Mouse (Mus musculus) megakaryocyte, embryonic 14.5 days (primary cell): ENCODE results near the gene Dlgap3. TPM values are rescaled to one million over a fixed set of nuclear protein-coding genes. Genes with fewer than 3 reads are reported as not detected.

Experiments
- H3K27me3 ChIP-seq: replicated peaks from 2 replicates; pipeline ENCODE3; 2012; ENCODE audit warnings: inconsistent platforms
- H3K36me3 ChIP-seq: replicated peaks from 2 replicates; pipeline ENCODE3; 2012; ENCODE audit warnings: low read length, inconsistent platforms, mixed read lengths
- H3K4me1 ChIP-seq: 2 replicates; pipeline ENCODE4 v1.6.1; 2012; ENCODE audit warnings: inconsistent platforms
- H3K4me3 ChIP-seq: replicated peaks from 2 replicates; pipeline ENCODE3; 2012; ENCODE audit warnings: moderate library complexity, mild to moderate bottlenecking, inconsistent platforms
- H3K9me3 ChIP-seq: 2 replicates; pipeline ENCODE4 v1.6.1; 2012; ENCODE audit warnings: inconsistent platforms
- FLI1 ChIP-seq: IDR thresholded peaks from 2 replicates; pipeline ENCODE4 v1.6.1; 2012; ENCODE audit warnings: low read length, inconsistent platforms, mixed read lengths
- GATA1 ChIP-seq: IDR thresholded peaks from 3 replicates; pipeline ENCODE4 v1.6.1; 2012; ENCODE audit warnings: mixed read lengths, low read length, inconsistent platforms, borderline replicate concordance
- polyA plus RNA-seq: library from polyadenylated mRNA; stranded (reverse); fragments of >175 nt; gene quantifications from 2 replicates; pipeline ENCODE4 v1.2.3, GENCODE M21; 2012; ENCODE audit warnings: low replicate concordance; ENCODE audit not compliant: insufficient read depth

The Dlgap3 gene
- polyA plus RNA-seq, 1 experiment, result 0.07 TPM

DNA sequence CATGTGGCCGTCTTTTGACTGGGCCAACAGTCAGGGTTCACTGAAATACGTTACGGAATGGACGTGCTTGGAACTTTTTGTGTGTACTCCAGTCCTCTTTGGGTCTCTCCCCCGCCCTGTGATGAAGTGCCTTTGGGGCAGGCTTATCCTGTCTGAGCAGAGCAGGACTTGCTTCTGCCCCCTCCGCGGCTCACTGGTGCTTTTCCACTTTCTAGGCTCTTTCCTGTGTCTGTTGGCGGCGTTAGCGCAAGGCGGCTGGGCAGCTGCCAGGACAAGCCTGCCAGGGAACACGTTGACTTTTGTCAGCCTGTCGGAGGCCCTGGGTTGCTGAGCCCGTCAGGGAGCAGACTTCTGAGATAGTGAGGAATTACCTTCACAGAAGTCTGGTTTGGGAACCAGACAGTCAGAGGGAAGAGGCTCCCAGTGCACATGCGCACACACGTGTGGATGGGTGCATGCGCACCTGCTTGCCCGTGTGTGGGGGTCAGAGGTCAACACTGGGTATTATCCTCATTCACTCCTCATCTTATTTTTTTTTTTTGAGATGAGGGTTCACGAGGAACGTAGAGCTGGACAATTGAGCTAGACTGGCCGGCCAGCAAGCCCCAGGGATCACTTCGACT is 83.1 kb downstream of the Dlgap3 start:
- H3K9me3 ChIP-seq, result peaks cover 11% of the 10 kb centered on the region
- H3K27me3 ChIP-seq, result peaks cover 32% of the 10 kb centered on the region
- peak overlapping the region; percentile 3 for H3K4me3 ChIP-seq
- peaks cover 21% of the 10 kb centered on the region for H3K36me3 ChIP-seq
- TF ChIP-seq GATA1 (no peak), FLI1 (no peak)
- peaks cover 45% of the 10 kb centered on the region for H3K4me1 ChIP-seq

DNA sequence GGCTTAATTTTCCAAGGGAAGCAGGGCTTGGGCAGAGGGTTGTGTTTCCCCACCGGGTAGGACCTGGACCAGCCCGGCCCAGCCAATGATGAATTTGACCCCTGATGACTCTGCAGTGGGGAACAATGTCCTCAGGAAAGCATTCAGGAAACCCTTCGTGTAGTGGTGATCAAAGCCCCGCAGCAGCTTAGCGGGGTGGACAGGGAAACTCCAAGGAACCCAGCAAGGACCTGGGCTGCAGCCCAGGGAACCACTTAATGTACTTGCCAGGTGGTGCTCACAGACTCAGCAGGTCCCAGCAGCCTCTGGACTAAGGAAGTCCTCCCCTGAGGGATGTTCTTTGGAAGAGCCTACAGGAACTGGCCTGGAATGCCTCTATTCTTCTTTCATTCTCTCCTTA is 87.7 kb downstream of the Dlgap3 start:
- peaks cover 48% of the 10 kb centered on the region for H3K27me3 ChIP-seq
- H3K36me3 ChIP-seq, result no peaks in the 10 kb centered on the region
- peaks cover 61% of the 10 kb centered on the region for H3K4me1 ChIP-seq
- H3K9me3 ChIP-seq, result peaks cover 11% of the 10 kb centered on the region
- TF ChIP-seq FLI1, result no peak
- no peak for TF ChIP-seq GATA1
- H3K4me3 ChIP-seq, result no peak overlapping the region

DNA sequence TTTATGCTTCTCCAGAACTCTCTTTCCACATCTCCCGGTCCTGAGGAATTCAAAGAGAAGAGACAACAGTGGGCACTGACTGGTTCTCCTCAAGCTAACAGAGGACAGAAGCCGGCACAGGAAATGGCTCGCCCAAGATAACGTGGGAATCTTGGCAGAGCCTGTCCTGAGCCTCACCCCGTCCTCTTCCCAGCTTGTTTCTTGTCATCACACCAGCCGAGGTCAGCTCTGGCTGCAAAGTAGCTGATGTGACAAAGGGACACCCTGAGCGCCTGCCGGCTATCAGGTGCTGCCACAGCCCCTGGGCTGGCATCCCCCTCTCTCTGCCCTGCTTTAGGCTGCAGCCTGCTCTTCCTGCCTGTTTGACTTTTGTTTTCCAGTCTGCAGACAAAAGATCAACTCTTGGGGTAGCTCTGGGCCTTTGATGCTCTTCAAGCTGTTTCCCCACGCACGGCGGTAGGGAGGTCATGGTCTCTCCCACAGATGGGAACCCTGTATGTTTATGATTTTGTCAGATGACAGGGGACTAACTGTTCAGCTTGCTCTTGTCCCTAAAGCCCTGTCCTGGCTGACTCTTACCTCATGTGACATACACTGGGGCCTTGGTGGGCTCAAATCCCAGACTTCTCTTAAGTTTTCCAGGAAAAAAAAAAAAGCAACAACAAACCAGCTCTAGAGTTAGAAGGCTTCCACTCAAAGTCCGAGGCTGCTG is 89.3 kb downstream of the Dlgap3 start:
- H3K4me1 ChIP-seq, result peaks cover 69% of the 10 kb centered on the region
- H3K4me3 ChIP-seq, result peak overlapping the region; percentile 79
- H3K36me3 ChIP-seq, result no peaks in the 10 kb centered on the region
- TF ChIP-seq FLI1, result no peak
- TF ChIP-seq GATA1, result no peak; the same call in 2 of the 3 replicates
- H3K27me3 ChIP-seq, result peaks cover 45% of the 10 kb centered on the region
- peaks cover 11% of the 10 kb centered on the region for H3K9me3 ChIP-seq

DNA sequence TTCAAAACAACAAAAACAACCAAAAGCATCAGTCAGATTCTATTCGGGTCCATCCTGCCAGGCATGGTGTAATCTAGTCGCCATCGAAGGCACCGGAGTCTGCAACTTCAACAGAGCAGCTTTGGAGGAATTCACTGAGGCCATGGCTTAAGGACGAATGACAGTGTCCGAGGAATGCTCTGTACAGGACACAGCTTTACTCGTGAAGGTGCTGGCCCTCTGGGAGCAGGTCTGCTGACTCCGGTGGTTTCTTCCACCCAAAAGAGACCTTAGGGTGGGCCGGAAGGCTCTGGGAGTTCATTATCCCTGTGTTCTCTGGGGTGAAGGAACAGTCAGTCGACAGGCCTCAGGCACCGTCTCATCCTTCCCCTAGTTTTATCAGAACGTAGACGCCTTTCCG is 92.6 kb downstream of the Dlgap3 start:
- Histone ChIP-seq H3K36me3 (no peaks in the 10 kb centered on the region), H3K4me1 (peaks cover 72% of the 10 kb centered on the region), H3K27me3 (peaks cover 34% of the 10 kb centered on the region), H3K4me3 (no peak overlapping the region), H3K9me3 (peaks cover 6% of the 10 kb centered on the region; the same call in 1 of the 2 replicates)
- no peak for TF ChIP-seq GATA1
- TF ChIP-seq FLI1, result no peak

- TF ChIP-seq FLI1 (no peak), GATA1 (no peak)
- Histone ChIP-seq H3K9me3 (peaks cover 6% of the 10 kb centered on the region; the same call in 1 of the 2 replicates), H3K4me1 (peaks cover 53% of the 10 kb centered on the region), H3K36me3 (no peaks in the 10 kb centered on the region), H3K27me3 (peaks cover 32% of the 10 kb centered on the region), H3K4me3 (peak overlapping the region; percentile 79)
These were observed 94.6 kb downstream of the Dlgap3 start for GRCm38 (mm10) chr4:127263438-127264182.

DNA sequence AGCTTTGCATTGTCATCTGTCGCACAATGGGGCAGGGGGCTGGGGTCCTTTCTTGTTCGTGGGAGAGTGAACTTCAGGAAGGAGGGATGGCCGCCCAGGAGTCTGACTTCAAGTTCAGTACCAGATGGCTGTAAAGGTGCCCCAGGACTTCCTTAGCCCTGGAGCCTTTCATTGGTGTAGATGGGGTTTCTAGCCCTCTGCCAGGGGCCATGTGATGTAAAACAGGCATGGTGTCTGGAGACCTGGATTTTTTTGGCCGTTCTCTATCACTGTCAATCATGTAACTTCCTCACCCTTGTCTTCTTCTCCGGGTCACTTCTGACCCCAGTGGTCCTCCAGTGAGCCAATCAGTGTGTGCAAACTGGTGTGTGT is 95.2 kb downstream of the Dlgap3 start:
- Histone ChIP-seq H3K27me3 (peaks cover 32% of the 10 kb centered on the region), H3K9me3 (peaks cover 6% of the 10 kb centered on the region; the same call in 1 of the 2 replicates)
- TF ChIP-seq GATA1, result no peak
- TF ChIP-seq FLI1, result no peak

GRCm38 (mm10) chr4:127278451-127279001 is 109.5 kb downstream of the Dlgap3 start:
- Histone ChIP-seq H3K36me3 (no peaks in the 10 kb centered on the region), H3K4me3 (no peak overlapping the region), H3K9me3 (no peaks in the 10 kb centered on the region), H3K4me1 (peaks cover 14% of the 10 kb centered on the region), H3K27me3 (peaks cover 33% of the 10 kb centered on the region)
- TF ChIP-seq GATA1 (no peak), FLI1 (no peak)

More for the DNA sequence above, 95.2 kb downstream of the Dlgap3 start:
- H3K36me3 ChIP-seq, result no peaks in the 10 kb centered on the region
- peak overlapping the region; percentile 79 for H3K4me3 ChIP-seq
- H3K4me1 ChIP-seq, result peaks cover 48% of the 10 kb centered on the region

- Histone ChIP-seq H3K27me3 (peaks cover 33% of the 10 kb centered on the region), H3K36me3 (no peaks in the 10 kb centered on the region), H3K4me1 (peaks cover 14% of the 10 kb centered on the region), H3K9me3 (no peaks in the 10 kb centered on the region), H3K4me3 (no peak overlapping the region)
- no peak for TF ChIP-seq GATA1
- TF ChIP-seq FLI1, result no peak
These were observed 110.2 kb downstream of the Dlgap3 start for GRCm38 (mm10) chr4:127279241-127279640.

Other genes with a start within 250 kb of the Dlgap3 start
- gene Zmym4, start 201.1 kb upstream of the Dlgap3 start, polyA plus RNA-seq, result 0.69 TPM in 1 of 2 replicates, not detected in the other
- 139 and 380 TPM in 2 replicates for gene Sfpq, start 147.9 kb upstream of the Dlgap3 start, polyA plus RNA-seq
- gene Zmym1, start 108.1 kb upstream of the Dlgap3 start, polyA plus RNA-seq, result 0.77 TPM in 1 of 2 replicates, not detected in the other
- 0.09 and 0.84 TPM in 2 replicates for gene Zmym6, start 91.8 kb upstream of the Dlgap3 start, polyA plus RNA-seq
- 2.2 TPM in 1 of 2 replicates, not detected in the other for gene Tmem35b, start 45.5 kb upstream of the Dlgap3 start, polyA plus RNA-seq
- gene Smim12, start 74.6 kb downstream of the Dlgap3 start, polyA plus RNA-seq, result 10.2 and 60.3 TPM in 2 replicates
- 0.72 and 5.4 TPM in 2 replicates for gene Gja4, start 144.8 kb downstream of the Dlgap3 start, polyA plus RNA-seq
- gene Gjb3, start 161.6 kb downstream of the Dlgap3 start, polyA plus RNA-seq, result not detected in 2 replicates
- gene Gjb4, start 184.9 kb downstream of the Dlgap3 start, polyA plus RNA-seq, result not detected in 2 replicates
- not detected in 2 replicates for gene Gjb5, start 189.0 kb downstream of the Dlgap3 start, polyA plus RNA-seq